Mouse (Mus musculus) heart, embryonic 15.5 days (tissue): ENCODE results near the gene Gnb3. TPM values are rescaled to one million over a fixed set of nuclear protein-coding genes. Genes with fewer than 3 reads are reported as not detected.
A peak's percentile ranks its signal among the peaks of the same experiment; 100 is the strongest.

Experiments used
- ATAC-seq: fragments of 200-750 bp; cut with Nextera tagmentation; replicated peaks from 2 replicates; pipeline ENCODE4 v1.8.0; 2017; ENCODE audit warnings: low read depth, moderate TSS enrichment; ENCODE audit not compliant: insufficient number of reproducible peaks, insufficient read depth, low FRiP score
- H3K27ac ChIP-seq: fragments of 300-500 bp; sonication (generic); 2 replicates; pipeline ENCODE4 v1.5.1; 2015; ENCODE audit warnings: mild to moderate bottlenecking, inconsistent platforms
- H3K27me3 ChIP-seq: fragments of 300-500 bp; sonication (generic); 2 replicates; pipeline ENCODE4 v1.6.1; 2015; ENCODE audit warnings: inconsistent platforms
- H3K36me3 ChIP-seq: fragments of 300-500 bp; sonication (generic); 2 replicates; pipeline ENCODE4 v1.6.1; 2015; ENCODE audit warnings: mild to moderate bottlenecking, inconsistent platforms
- H3K4me1 ChIP-seq: fragments of 300-500 bp; sonication (generic); replicated peaks from 2 replicates; pipeline ENCODE4 v1.6.1; 2015; ENCODE audit warnings: inconsistent platforms
- H3K4me2 ChIP-seq: fragments of 300-500 bp; sonication (generic); 2 replicates; pipeline ENCODE4 v1.6.1; 2015; ENCODE audit warnings: inconsistent platforms, mild to moderate bottlenecking, moderate library complexity
- H3K4me3 ChIP-seq: fragments of 300-500 bp; sonication (generic); 2 replicates; pipeline ENCODE4 v1.5.1; 2015; ENCODE audit warnings: mild to moderate bottlenecking, inconsistent platforms
- H3K9ac ChIP-seq: fragments of 300-500 bp; sonication (generic); 2 replicates; pipeline ENCODE4 v1.6.1; 2015; ENCODE audit warnings: mild to moderate bottlenecking, inconsistent platforms
- H3K9me3 ChIP-seq: fragments of 300-500 bp; sonication (generic); replicated peaks from 2 replicates; pipeline ENCODE4 v1.6.1; 2016; ENCODE audit warnings: inconsistent platforms
- WGBS: fragments of 180-500 bp; shearing (Covaris S2); methylation state at CpG from one replicate; pipeline ENCODE4 v1.1.7; 2015; ENCODE audit warnings: mixed read lengths; 5-methylcytosine and 5-hydroxymethylcytosine counted together
- polyA plus RNA-seq: library from polyadenylated mRNA; unstranded; fragments of >200 nt; fragmentation: Nextera tagmentation; extraction: Ambion mirVana; gene quantifications from 2 replicates; pipeline ENCODE4 v1.2.1, GENCODE M21; 2015

Gnb3 gene
- 4.9 and 5.2 TPM in 2 replicates for polyA plus RNA-seq

DNA sequence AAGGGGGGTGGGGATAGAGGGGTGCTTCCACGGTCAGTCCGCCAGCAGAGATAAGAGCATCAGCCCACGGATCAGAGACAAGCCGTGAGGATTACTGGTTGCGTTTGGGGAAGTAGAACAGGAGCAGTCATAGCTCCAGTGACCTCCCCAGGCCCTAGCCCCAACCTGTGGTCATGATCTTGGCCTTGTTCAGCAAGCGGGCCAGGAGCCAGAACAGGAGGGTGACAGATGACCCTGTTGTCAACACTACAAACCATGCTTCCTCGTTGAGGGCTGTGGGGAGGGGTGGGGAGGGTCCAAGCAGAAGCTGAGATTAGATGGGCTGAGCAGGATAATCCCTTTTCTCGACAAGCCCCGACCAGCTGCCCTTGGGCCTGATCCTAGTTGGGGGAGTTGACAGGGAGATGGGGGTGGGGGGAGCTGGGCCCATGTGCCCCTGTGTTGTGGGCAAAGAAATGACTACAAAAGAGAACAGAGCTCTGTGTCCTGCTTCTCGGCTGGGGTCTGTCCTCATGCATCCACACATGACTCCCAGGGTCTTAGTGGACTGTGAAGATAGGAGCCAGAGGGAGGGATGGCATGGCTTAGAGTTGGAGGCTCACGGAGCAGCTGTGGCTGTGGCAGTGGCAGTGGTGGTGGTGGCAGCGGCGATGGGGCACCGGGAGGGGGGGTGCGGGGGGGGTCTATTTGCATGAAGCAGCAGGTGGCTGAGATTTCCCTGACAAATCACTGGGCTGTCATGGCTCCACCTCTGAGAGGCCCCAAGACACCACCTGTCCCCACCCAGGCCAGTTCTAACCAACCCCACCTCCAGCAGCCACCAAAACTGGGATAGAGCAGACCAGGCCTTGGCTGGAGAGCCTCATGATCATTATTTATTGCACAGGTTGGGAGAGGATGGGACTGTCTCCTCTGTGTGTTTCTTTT, at the start of gene Gnb3:
Gene Gnb3 (minus strand): TSS at position 35 of the 927 bp plus-strand sequence.
- Histone ChIP-seq H3K36me3 (no peaks in the 10 kb centered on the region), H3K4me3 (no peak within 1 kb of the TSS), H3K9me3 (no peaks in the 10 kb centered on the region), H3K4me2 (peak within 1 kb of the TSS; percentile 38), H3K4me1 (peaks cover 39% of the 10 kb centered on the region), H3K27ac (peak within 1 kb of the TSS; percentile 38), H3K9ac (peak within 1 kb of the TSS; percentile 41), H3K27me3 (no peaks in the 10 kb centered on the region)
- 26% methylated on average over 15 of the region's 15 CpGs for WGBS
- peak; percentile 60 for ATAC-seq

- Histone ChIP-seq H3K4me3 (no peak overlapping the region), H3K4me1 (peaks cover 7% of the 10 kb centered on the region), H3K36me3 (no peaks in the 10 kb centered on the region), H3K9me3 (no peaks in the 10 kb centered on the region), H3K9ac (no peak overlapping the region), H3K27me3 (no peaks in the 10 kb centered on the region), H3K27ac (no peak overlapping the region), H3K4me2 (no peak overlapping the region)
- 86% methylated on average over 6 of the region's 6 CpGs for WGBS
- no peak for ATAC-seq
Measured at GRCm38 (mm10) chr6:124888555-124889125, 48.6 kb upstream of the Gnb3 start.

DNA sequence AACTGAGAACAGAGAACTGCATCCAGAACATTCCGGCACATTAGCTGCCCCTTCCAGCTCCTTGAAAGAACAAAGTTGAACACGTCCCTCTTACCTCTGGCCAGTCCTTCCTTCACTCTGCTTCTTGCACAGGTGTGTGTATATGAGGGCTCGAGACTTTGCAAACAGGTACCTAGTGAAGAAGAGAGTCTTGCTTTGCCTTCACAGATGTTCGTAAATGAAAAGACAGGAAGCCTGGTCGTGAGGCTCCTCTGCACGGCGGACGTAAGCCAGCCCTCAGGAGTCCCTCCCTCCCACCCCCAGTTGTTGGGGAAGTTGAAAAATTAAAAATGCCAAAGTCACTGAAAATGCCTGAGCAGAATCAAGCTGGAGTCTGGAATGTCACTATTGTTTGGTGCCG, 47.9 kb upstream of the Gnb3 start, which contains the start of gene Cd4:
Gene Cd4 (minus strand): TSS at position 236 of the 400 bp plus-strand sequence.
- H3K9me3 ChIP-seq, result no peaks in the 10 kb centered on the region
- 85% methylated on average over 9 of the region's 9 CpGs for WGBS
- H3K36me3 ChIP-seq, result no peaks in the 10 kb centered on the region
- ATAC-seq, result no peak
- no peaks in the 10 kb centered on the region for H3K27me3 ChIP-seq
- no peak within 1 kb of the TSS for H3K27ac ChIP-seq
- no peak within 1 kb of the TSS for H3K4me2 ChIP-seq
- no peak within 1 kb of the TSS for H3K9ac ChIP-seq
- peaks cover 7% of the 10 kb centered on the region for H3K4me1 ChIP-seq
- H3K4me3 ChIP-seq, result no peak within 1 kb of the TSS

GRCm38 (mm10) chr6:124885956-124886381, 45.9 kb upstream of the Gnb3 start:
- peaks cover 7% of the 10 kb centered on the region for H3K4me1 ChIP-seq
- peak overlapping the region; percentile 60; the same call in 1 of the 2 replicates for H3K27ac ChIP-seq
- H3K36me3 ChIP-seq, result no peaks in the 10 kb centered on the region
- no peak overlapping the region for H3K4me2 ChIP-seq
- WGBS, result 82% methylated on average over 8 of the region's 8 CpGs
- no peak overlapping the region for H3K4me3 ChIP-seq
- no peaks in the 10 kb centered on the region for H3K27me3 ChIP-seq
- no peak overlapping the region for H3K9ac ChIP-seq
- no peak for ATAC-seq
- H3K9me3 ChIP-seq, result no peaks in the 10 kb centered on the region

- H3K4me1 ChIP-seq, result peaks cover 7% of the 10 kb centered on the region
- H3K9ac ChIP-seq, result no peak overlapping the region
- whole genome bisulfite sequencing, result 51% methylated on average over 10 of the region's 10 CpGs
- H3K4me2 ChIP-seq, result no peak overlapping the region
- no peak overlapping the region for H3K4me3 ChIP-seq
- no peaks in the 10 kb centered on the region for H3K9me3 ChIP-seq
- H3K27me3 ChIP-seq, result no peaks in the 10 kb centered on the region
- ATAC-seq, result peak; percentile 69
- no peaks in the 10 kb centered on the region for H3K36me3 ChIP-seq
- H3K27ac ChIP-seq, result peak overlapping the region; percentile 60
Measured at GRCm38 (mm10) chr6:124884714-124885500, 44.8 kb upstream of the Gnb3 start.

GRCm38 (mm10) chr6:124883351-124883750, 43.3 kb upstream of the Gnb3 start:
- WGBS, result 80% methylated on average over 10 of the region's 10 CpGs
- Histone ChIP-seq H3K36me3 (no peaks in the 10 kb centered on the region), H3K9ac (no peak overlapping the region), H3K4me1 (peaks cover 7% of the 10 kb centered on the region), H3K4me2 (no peak overlapping the region), H3K9me3 (no peaks in the 10 kb centered on the region), H3K4me3 (no peak overlapping the region), H3K27me3 (no peaks in the 10 kb centered on the region), H3K27ac (no peak overlapping the region)
- ATAC-seq, result no peak

DNA sequence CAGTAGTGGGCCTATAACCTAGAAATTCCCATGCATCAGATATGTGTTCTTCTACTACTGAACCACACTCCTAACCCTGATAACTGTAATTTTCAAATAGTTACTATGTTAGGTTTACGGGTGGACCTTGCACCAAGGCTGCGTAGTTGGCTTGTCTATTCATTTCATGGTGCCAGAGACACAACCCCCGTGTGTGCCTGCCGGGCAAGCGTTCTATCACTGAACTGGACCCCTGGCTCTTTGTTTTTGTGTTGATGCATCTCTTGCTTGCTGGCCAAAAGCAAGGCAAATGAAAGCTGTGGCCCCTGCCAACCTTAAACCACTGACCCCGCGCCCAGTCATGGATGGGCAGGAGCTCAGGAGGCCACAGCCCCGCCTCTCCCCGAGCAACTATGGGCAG, 41.7 kb upstream of the Gnb3 start:
- no peak overlapping the region for H3K4me3 ChIP-seq
- no peaks in the 10 kb centered on the region for H3K9me3 ChIP-seq
- no peaks in the 10 kb centered on the region for H3K36me3 ChIP-seq
- H3K4me2 ChIP-seq, result no peak overlapping the region
- peaks cover 7% of the 10 kb centered on the region for H3K4me1 ChIP-seq
- no peak for ATAC-seq
- no peaks in the 10 kb centered on the region for H3K27me3 ChIP-seq
- no peak overlapping the region for H3K9ac ChIP-seq
- 94% methylated on average over 9 of the region's 9 CpGs for WGBS
- H3K27ac ChIP-seq, result no peak overlapping the region

DNA sequence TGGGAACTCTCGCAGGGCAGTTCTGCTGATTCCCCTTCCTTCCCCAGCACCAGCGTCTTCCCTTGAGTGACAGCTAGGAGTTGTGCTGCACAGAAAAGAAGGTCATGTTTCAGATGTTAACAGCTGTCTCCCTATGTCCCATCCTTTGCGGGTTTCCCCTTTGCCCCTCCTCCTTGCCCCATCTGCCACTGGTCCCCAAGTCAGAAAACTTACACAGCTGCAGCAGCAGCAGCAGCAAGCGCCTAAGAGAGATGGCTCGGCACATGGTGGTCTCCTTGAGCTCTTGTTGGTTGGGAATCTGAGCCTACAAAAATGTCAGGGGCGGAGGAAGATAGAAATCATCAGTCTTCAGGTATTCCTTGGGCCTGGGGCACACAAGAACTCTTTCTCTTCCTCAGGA, 39.3 kb upstream of the Gnb3 start:
- Histone ChIP-seq H3K4me3 (no peak overlapping the region), H3K27ac (no peak overlapping the region), H3K27me3 (no peaks in the 10 kb centered on the region), H3K36me3 (no peaks in the 10 kb centered on the region), H3K4me1 (no peaks in the 10 kb centered on the region), H3K4me2 (no peak overlapping the region), H3K9me3 (no peaks in the 10 kb centered on the region), H3K9ac (no peak overlapping the region)
- ATAC-seq, result no peak
- 45% methylated on average over 6 of the region's 6 CpGs for WGBS

DNA sequence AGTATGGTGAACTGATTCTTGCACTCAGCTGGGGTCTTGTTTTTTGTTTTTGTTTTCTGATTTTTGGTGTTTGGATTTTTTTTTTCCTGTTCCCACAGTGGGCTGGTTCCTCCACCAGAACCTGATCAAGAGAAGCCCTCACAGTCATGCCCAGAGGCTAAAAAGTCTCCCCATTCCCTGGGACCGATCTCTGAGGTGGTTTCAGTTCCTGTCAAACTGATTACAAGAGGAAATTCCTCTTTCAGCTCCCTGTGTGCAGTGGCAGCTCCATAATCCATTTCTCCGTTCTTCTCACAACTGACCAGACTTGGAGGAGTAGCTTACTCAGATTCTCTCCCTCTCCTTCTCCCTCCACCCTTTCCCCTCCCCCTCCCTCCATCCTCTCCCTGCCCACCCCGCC, 34.3 kb upstream of the Gnb3 start:
- Histone ChIP-seq H3K9ac (no peak overlapping the region), H3K4me3 (no peak overlapping the region), H3K27me3 (no peaks in the 10 kb centered on the region), H3K9me3 (no peaks in the 10 kb centered on the region), H3K27ac (no peak overlapping the region), H3K36me3 (no peaks in the 10 kb centered on the region), H3K4me1 (no peaks in the 10 kb centered on the region), H3K4me2 (no peak overlapping the region)
- no peak for ATAC-seq
- WGBS, result 30% methylated on average over 2 of the region's 3 CpGs

DNA sequence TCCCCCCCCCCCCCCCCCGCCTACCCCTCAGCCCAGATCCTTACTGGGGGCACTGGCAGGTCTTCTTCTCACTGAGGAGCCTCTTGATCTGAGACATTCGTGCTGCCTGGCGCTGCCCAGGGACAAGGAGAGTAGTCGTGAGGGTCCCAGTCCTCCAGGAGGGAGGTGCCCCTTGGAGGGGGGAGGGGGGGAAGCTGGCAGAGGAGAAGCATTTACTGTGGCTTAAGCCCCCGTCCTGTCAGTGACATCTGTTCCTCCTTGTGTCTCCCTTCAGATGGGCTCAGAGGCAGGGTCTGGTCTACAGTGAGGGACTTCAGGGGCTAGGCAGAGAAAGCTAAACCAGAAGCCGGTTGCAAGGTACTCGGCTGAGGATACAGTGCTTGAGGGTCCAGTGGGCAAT, 26.5 kb upstream of the Gnb3 start:
- Histone ChIP-seq H3K9ac (no peak overlapping the region), H3K36me3 (no peaks in the 10 kb centered on the region), H3K4me3 (no peak overlapping the region), H3K27ac (no peak overlapping the region), H3K27me3 (peaks cover 38% of the 10 kb centered on the region), H3K4me2 (no peak overlapping the region), H3K9me3 (no peaks in the 10 kb centered on the region), H3K4me1 (peaks cover 21% of the 10 kb centered on the region)
- WGBS, result 60% methylated on average over 6 of the region's 7 CpGs
- ATAC-seq, result no peak

DNA sequence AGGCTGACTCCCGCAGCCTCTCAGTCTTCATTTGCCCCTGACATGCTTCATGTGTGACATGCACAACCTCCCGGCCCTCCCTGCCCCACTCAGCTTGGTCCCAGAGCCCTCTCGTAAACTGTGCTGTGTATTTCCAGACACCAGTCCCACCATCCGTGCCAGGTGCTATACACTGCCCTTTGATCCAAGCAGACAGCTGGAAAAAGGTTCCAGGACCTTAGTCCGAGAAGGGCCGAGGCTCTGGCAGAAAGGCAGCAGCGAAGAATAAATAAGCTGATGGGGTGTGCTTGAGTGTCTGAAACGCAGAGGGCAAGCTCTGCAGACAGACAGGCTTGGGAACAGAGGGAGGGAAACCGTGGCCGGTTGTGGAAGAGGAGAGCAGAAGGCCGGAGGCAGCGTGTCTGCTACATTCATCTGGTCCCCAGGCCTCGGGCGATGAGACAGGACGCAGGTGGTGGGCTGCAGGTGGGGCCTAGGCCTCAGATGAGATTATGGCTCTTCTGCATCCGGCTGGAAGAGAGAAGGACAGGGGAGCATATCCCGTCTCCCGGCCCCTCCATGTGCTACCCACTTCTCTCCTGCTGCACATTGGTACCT, 25.8 kb upstream of the Gnb3 start:
- H3K27ac ChIP-seq, result no peak overlapping the region
- peaks cover 45% of the 10 kb centered on the region for H3K27me3 ChIP-seq
- H3K4me3 ChIP-seq, result no peak overlapping the region
- peaks cover 21% of the 10 kb centered on the region for H3K4me1 ChIP-seq
- no peak overlapping the region for H3K4me2 ChIP-seq
- no peaks in the 10 kb centered on the region for H3K36me3 ChIP-seq
- WGBS, result 67% methylated on average over 17 of the region's 18 CpGs
- no peak overlapping the region for H3K9ac ChIP-seq
- H3K9me3 ChIP-seq, result no peaks in the 10 kb centered on the region
- no peak for ATAC-seq
